Comparison of ENCODE assay signal across 8 mouse cellular contexts in the genomic region with DNA sequence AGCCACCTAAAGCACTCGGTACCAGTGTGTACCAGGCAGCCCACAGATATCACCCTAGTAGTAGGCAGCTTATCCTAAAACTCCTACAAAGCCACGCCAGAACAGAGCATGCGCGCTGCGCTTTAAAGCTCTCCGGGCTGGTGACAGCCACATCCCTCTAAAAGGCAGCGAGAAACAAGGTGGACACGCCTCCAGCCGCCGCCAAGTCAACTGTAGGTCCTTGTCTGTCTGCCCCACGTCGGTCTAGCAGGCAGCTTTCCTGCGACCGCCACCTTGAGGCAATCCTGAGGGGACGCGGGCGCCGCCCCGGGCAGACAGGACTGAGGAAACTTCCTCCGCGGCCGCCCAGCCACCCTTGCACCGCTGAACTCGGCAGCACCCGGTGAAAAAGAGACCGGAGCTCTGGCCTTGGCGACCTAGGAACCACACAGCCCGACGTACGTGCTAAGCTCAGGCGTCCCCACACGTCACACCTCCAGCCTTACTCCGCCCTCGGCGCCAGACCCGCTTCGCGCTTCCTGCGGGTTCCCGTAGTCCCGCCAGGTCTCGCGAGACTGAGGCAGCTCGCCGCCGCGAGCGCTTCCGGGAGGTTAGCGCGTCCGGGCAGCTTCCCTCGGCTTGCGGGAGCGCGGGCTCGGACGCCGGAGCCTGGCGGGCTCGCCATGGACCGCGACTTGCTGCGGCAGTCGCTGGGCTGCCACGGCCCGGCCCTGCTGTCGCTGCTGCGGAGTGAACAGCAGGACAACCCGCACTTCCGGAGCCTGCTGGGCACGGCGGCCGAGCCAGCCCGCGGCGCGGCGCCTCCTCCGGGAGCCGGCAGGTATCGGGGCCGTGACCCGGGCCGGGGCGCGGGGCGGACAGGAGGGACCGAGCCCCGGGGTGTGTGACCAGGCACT. TPM values are rescaled to one million over a fixed set of nuclear protein-coding genes. Genes with fewer than 3 reads are reported as not detected.
A peak's percentile ranks its signal among the peaks of the same experiment; 100 is the strongest.
DNase-seq lines count a peak whose midpoint lies in the region; ATAC-seq and TF ChIP-seq lines count a peak whose summit lies in the region.

Ttc14 (plus strand) TSS at position 216 of the 896 bp plus-strand sequence.

- peak; percentile 66 for TF ChIP-seq CTCF in Patski (IDR thresholded peaks at IDR 0.05)

- peak within 1 kb of the TSS; percentile 99 for H3K27ac ChIP-seq in hindbrain, embryonic 13.5 days

- ATAC-seq in Patski = peak; percentile 98
- peak; percentile 100 for ATAC-seq in hindbrain, embryonic 13.5 days (ENCODE audit: low FRiP score)

- H3K4me3 ChIP-seq in hindbrain, embryonic 13.5 days = peak within 1 kb of the TSS; percentile 98

- DNase-seq in Patski (ENCODE audit: low read depth, low spot score) = peak; percentile 96
- DNase-seq in cerebellum, postnatal 14 days = peak; percentile 98 to 99
- peak; percentile 93 to 96 for DNase-seq in frontal cortex, postnatal 14 days (ENCODE audit: low spot score in 2 of 2)
- peak; percentile 97 to 98 for DNase-seq in layer of hippocampus, postnatal 25 days (ENCODE audit: extremely low spot score in 1 of 2, low spot score in 1 of 2)
- DNase-seq in lung, postnatal 25 days (ENCODE audit: low spot score) = peak; percentile 98
- DNase-seq in retina, embryonic 14.5 days (ENCODE audit: low spot score) = peak; percentile 96
- DNase-seq in thymus, postnatal 4 days = peak; percentile 99

- peak within 1 kb of the TSS; percentile 97 for H3K9ac ChIP-seq in hindbrain, embryonic 13.5 days

- peaks cover 7% of the 10 kb centered on the region for H3K36me3 ChIP-seq in hindbrain, embryonic 13.5 days

- H3K27me3 ChIP-seq in Patski = peaks cover 11% of the 10 kb centered on the region
- H3K27me3 ChIP-seq in hindbrain, embryonic 13.5 days = no peaks in the 10 kb centered on the region

- CTCF ChIA-PET in Patski (lab: Charles Lee) = interaction anchor here (0.9 to 1.9 kb wide), 7 partner anchors 13 to 124 kb away, joined by 3 to 8 read pairs (median 4); no protein-coding TSS in a partner anchor

- no peaks in the 10 kb centered on the region for H3K9me3 ChIP-seq in hindbrain, embryonic 13.5 days

- under 1% methylated on average over 84 of the region's 90 CpGs for WGBS in hindbrain, embryonic 13.5 days

- POLR2A ChIA-PET in Patski (lab: Charles Lee) = interaction anchor here (0.5 to 0.6 kb wide), 3 partner anchors 196 to 1047 kb away, joined by 3 to 7 read pairs (median 3); no protein-coding TSS in a partner anchor

- H3K4me2 ChIP-seq in hindbrain, embryonic 13.5 days = peak within 1 kb of the TSS; percentile 73

- in situ Hi-C loops in Patski (cut with MboI; ENCODE audit: low pct_unique_long_range_greater_than_20kb) = loop anchor here (10.0 to 25.0 kb wide), 4 partner anchors 745 to 1238 kb away; no protein-coding TSS in a partner anchor

- peaks cover 17% of the 10 kb centered on the region for H3K4me1 ChIP-seq in hindbrain, embryonic 13.5 days (replicated peaks)

RNA-seq across cellular contexts. Expression of gene Ttc14, which starts in this region (rescaled TPM):
- 53.9 TPM for polyA plus RNA-seq in Patski (2021)
- 69.2 and 70.6 TPM in 2 replicates for polyA plus RNA-seq in hindbrain, embryonic 13.5 days (2015; fragmentation: Nextera tagmentation; extraction: Ambion mirVana)
- 10 to 100 TPM; 68.1 to 94.9 TPM for total RNA-seq in layer of hippocampus, postnatal 25 days (2021)

Comparison
In these comparisons a context has a peak if more than half of its experiments do, and no peak if none do; other contexts are left out.
1. Peak in every context shown above with its lines: DNase-seq, ATAC-seq, H3K4me3 ChIP-seq and H3K27ac ChIP-seq.